Mouse (Mus musculus) embryo, embryonic 10.5 days (tissue): ENCODE data around the gene Micu2.

ENCODE experiments used
- DNase-seq: peaks from one replicate; pipeline ENCODE4 v3.0.0-alpha.2; 2015; ENCODE audit warnings: low spot score

The Micu2 gene

GRCm38 (mm10) chr14:57998526-57999401 lies at the start of gene Micu2:
Micu2 (minus strand) TSS chr14:57999262.
- peak; percentile 95 for DNase-seq

GRCm38 (mm10) chr14:58046639-58047284 lies 47.7 kb upstream of the Micu2 start:
- no peak for DNase-seq

- peak; percentile 39 for DNase-seq
Observed at GRCm38 (mm10) chr14:58036174-58036573, 37.1 kb upstream of the Micu2 start.

GRCm38 (mm10) chr14:58034567-58034966 lies 35.5 kb upstream of the Micu2 start:
- peak; percentile 72 for DNase-seq

- DNase-seq, result peak; percentile 68
Observed at GRCm38 (mm10) chr14:58018869-58019268, 19.8 kb upstream of the Micu2 start.

GRCm38 (mm10) chr14:58003852-58004251 lies 4.8 kb upstream of the Micu2 start:
- DNase-seq, result no peak

GRCm38 (mm10) chr14:58002161-58002560 lies 3.1 kb upstream of the Micu2 start:
- DNase-seq, result no peak

- DNase-seq, result no peak
Observed at GRCm38 (mm10) chr14:57999402-57999734, 306 bp upstream of the Micu2 start.

GRCm38 (mm10) chr14:57997431-57997830 lies 1.6 kb downstream of the Micu2 start:
- no peak for DNase-seq

GRCm38 (mm10) chr14:57996210-57996609 lies 2.9 kb downstream of the Micu2 start:
- no peak for DNase-seq

GRCm38 (mm10) chr14:57991761-57992160 lies 7.3 kb downstream of the Micu2 start:
- no peak for DNase-seq

GRCm38 (mm10) chr14:57989162-57989561 lies 9.9 kb downstream of the Micu2 start:
- no peak for DNase-seq

- no peak for DNase-seq
Observed at GRCm38 (mm10) chr14:57985780-57986179, 13.3 kb downstream of the Micu2 start.

- peak; percentile 40 for DNase-seq
Observed at GRCm38 (mm10) chr14:57982450-57982849, 16.6 kb downstream of the Micu2 start.

- DNase-seq, result peak; percentile 65
Observed at GRCm38 (mm10) chr14:57981720-57982418, 17.2 kb downstream of the Micu2 start.

GRCm38 (mm10) chr14:57980776-57981175 lies 18.3 kb downstream of the Micu2 start:
- no peak for DNase-seq

GRCm38 (mm10) chr14:57980179-57980578 lies 18.9 kb downstream of the Micu2 start:
- DNase-seq, result no peak

GRCm38 (mm10) chr14:57978144-57978543 lies 20.9 kb downstream of the Micu2 start:
- DNase-seq, result peak; percentile 58

- DNase-seq, result no peak
Observed at GRCm38 (mm10) chr14:57975656-57976055, 23.4 kb downstream of the Micu2 start.

- no peak for DNase-seq
Observed at GRCm38 (mm10) chr14:57971986-57972525, 27.0 kb downstream of the Micu2 start.

- DNase-seq, result no peak
Observed at GRCm38 (mm10) chr14:57968873-57969272, 30.2 kb downstream of the Micu2 start.

GRCm38 (mm10) chr14:57967080-57967797 lies 31.8 kb downstream of the Micu2 start:
- DNase-seq, result no peak
